Mouse (Mus musculus) cortical plate, adult 2 months (tissue): ENCODE data around the gene Rpa1.

Source experiments
- CTCF ChIP-seq: fragments of 200-500 bp; IDR thresholded peaks from 2 replicates; pipeline ENCODE4 v1.5.1; 2011; ENCODE audit warnings: mild to moderate bottlenecking, control low read depth, low read length; ENCODE audit not compliant: insufficient read depth; ENCODE audit errors: extremely low read depth
- POLR2A ChIP-seq: fragments of 200-500 bp; IDR thresholded peaks from 2 replicates; pipeline ENCODE4 v1.6.1; 2011; ENCODE audit warnings: mild to moderate bottlenecking, low read length, control low read depth; ENCODE audit not compliant: insufficient read depth; ENCODE audit errors: extremely low read depth

DNA sequence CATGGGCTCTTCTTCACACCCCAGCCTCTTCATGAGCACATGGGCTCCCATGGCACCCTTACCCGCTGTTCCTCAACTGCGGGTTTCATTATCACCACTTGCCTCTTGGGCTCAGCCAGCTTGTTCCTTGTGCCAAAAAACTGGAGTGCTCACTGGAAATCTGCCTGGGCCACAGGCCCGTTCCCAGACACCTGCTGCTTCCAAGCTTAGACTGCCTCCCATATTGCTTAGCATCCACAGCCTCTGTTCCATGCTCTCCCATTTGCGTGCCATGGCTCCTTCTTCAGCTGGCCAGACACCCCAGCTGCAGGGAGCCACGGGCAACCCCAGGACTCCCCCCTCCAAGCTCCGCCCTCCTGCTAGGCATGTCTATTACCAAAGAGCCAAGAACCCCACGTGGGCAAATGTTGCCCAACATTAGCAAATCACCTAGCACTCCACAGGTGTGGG is 77.1 kb downstream of the Rpa1 start:
- TF ChIP-seq CTCF (no peak), POLR2A (no peak)
